Mouse (Mus musculus) 3134 (cell line): Measurements from ENCODE around the gene Prss35.

Experiments used
- DNase-seq: peaks from one replicate; pipeline ENCODE4 v3.0.0-alpha.2; 2011; ENCODE audit warnings: low spot score; ENCODE audit not compliant: insufficient read length; ENCODE audit errors: extremely low read depth

Prss35 gene

GRCm38 (mm10) chr9:86729811-86730210 is 13.6 kb upstream of the Prss35 start:
- DNase-seq: no peak

- DNase-seq: no peak
These were observed 9.1 kb upstream of the Prss35 start for GRCm38 (mm10) chr9:86734357-86734756.

- DNase-seq: no peak
These were observed 8.7 kb upstream of the Prss35 start for GRCm38 (mm10) chr9:86734795-86735194.

- peak; percentile 13 for DNase-seq
These were observed 6.5 kb upstream of the Prss35 start for GRCm38 (mm10) chr9:86736991-86737390.

- DNase-seq: no peak
These were observed 5.4 kb upstream of the Prss35 start for GRCm38 (mm10) chr9:86738067-86738466.

- no peak for DNase-seq
These were observed 4.6 kb upstream of the Prss35 start for GRCm38 (mm10) chr9:86738801-86739200.

- no peak for DNase-seq
These were observed 3.5 kb upstream of the Prss35 start for GRCm38 (mm10) chr9:86739971-86740370.

GRCm38 (mm10) chr9:86744041-86744440 is 592 bp downstream of the Prss35 start:
- DNase-seq: no peak

GRCm38 (mm10) chr9:86745926-86746581 is 2.6 kb downstream of the Prss35 start:
- DNase-seq: peak; percentile 49

- DNase-seq: no peak
These were observed 19.3 kb downstream of the Prss35 start for GRCm38 (mm10) chr9:86762477-86763376.

- no peak for DNase-seq
These were observed 20.6 kb downstream of the Prss35 start for GRCm38 (mm10) chr9:86764002-86764401.

- no peak for DNase-seq
These were observed 23.5 kb downstream of the Prss35 start for GRCm38 (mm10) chr9:86766991-86767390.

- DNase-seq: no peak
These were observed 29.4 kb downstream of the Prss35 start for GRCm38 (mm10) chr9:86772897-86773296.

GRCm38 (mm10) chr9:86773996-86774395 is 30.5 kb downstream of the Prss35 start:
- DNase-seq: peak; percentile 38

- DNase-seq: no peak
These were observed 31.9 kb downstream of the Prss35 start for GRCm38 (mm10) chr9:86775374-86775773.

- no peak for DNase-seq
These were observed 33.9 kb downstream of the Prss35 start for GRCm38 (mm10) chr9:86777309-86777708.

GRCm38 (mm10) chr9:86778212-86778611 is 34.8 kb downstream of the Prss35 start:
- DNase-seq: no peak

GRCm38 (mm10) chr9:86781426-86781825 is 38.0 kb downstream of the Prss35 start:
- no peak for DNase-seq

GRCm38 (mm10) chr9:86782836-86783235 is 39.4 kb downstream of the Prss35 start:
- no peak for DNase-seq

GRCm38 (mm10) chr9:86789186-86789585 is 45.7 kb downstream of the Prss35 start:
- DNase-seq: no peak

- no peak for DNase-seq
These were observed 48.5 kb downstream of the Prss35 start for GRCm38 (mm10) chr9:86791927-86792326.

GRCm38 (mm10) chr9:86795236-86795635 is 51.8 kb downstream of the Prss35 start:
- DNase-seq: no peak
